Mouse (Mus musculus) retina, adult 2 months (tissue): ENCODE data around the gene Ube2s.
A peak's percentile ranks its signal among the peaks of the same experiment; 100 is the strongest.
"Not testable (repeated sequence)": the region's sequence is repeated elsewhere in the genome, so short reads cannot be mapped to it uniquely, and the experiment has no call there.

ENCODE experiments used
- DNase-seq: peaks from one replicate; pipeline ENCODE4 v3.0.0-alpha.2; 2012; ENCODE audit warnings: low read depth, low spot score

The Ube2s gene

DNA sequence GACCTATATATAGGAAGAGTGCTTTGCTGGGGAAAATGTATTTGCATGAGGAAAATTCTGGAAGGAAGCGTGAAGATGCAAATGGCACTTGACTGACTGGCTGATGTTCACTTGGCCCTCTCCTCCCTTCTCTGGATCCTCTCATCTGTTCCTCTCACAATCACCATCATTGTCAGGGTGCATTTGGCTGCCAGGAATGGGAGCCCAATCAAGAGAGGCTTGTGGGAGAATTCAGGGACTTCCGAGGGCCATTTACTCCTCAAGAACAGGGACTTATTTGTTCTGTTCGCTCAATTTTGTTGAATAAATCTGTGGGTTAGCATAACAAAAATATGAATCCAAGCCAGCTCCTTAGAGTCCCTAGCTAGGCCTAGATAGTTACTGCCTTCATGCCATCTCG is 9.3 kb upstream of the Ube2s start:
- no peak for DNase-seq

DNA sequence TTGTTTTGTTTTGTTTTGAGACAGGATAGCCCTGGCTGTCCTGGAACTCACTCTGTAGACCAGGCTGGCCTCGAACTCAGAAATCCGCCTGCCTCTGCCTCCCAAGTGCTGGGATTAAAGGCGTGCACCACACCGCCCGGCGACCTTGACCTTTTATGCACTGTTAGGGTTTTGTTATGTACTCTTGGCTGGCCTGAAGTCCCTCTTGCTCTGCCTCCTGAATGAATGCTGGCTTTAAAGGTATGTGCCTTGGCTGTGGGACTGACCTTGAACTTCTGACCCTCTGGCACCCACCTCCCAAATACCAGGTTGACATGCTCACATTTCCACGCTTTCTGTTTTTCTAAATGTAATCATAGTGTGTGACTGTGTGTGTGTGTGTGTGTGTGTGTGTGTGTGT is 8.5 kb upstream of the Ube2s start:
- DNase-seq, result not testable (repeated sequence)

DNA sequence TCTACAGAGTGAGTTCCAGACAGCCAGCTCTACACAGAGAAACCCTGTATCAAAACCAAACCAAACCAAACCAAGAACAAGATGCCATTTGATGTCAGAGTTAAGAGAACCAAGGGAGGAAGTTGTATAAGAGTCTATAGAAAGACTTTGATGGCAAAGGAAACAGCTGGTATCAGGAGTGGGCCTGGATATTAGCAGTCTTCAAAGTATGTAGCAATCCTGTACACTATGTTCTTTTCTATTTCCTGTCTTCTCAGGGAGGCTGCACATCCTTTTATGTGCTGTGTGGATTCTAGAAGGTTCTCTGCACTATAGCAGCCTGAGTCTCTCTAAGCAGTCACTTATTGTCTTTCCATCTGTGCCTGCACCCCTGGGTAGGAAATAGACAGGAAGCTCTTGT is 4.2 kb upstream of the Ube2s start:
- DNase-seq, result no peak

DNA sequence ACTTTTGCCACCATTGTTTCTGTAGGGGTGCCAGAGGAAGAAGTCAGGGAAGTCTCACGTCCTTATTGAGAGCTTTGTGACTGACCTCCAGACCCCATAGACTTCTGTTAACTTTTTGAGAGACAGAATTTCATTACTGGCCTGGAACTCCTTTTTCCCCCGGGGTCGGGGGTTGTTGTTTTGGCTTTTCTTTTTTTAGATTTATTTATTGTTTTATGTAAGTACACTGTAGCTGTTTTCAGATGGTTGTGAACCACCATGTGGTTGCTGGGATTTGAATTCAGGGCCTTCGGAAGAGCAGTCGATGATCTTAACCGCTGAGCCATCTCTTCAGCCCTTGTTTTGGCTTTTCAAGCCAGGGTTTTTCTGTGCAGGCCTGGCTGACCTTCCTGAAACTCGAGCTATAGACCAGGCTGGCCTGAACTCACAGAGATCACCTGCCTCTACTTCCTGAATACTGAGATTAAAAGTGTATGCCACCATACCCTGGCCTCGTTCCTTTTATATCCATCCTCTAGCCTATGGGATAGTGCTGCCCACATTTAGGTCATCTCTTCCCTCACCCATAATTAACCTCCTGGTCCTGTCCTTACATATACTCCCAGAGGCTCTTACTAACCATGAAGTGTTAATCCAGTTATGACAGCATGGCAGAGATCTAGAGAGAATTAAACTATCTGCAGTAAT is 858 bp upstream of the Ube2s start:
- DNase-seq, result no peak

DNA sequence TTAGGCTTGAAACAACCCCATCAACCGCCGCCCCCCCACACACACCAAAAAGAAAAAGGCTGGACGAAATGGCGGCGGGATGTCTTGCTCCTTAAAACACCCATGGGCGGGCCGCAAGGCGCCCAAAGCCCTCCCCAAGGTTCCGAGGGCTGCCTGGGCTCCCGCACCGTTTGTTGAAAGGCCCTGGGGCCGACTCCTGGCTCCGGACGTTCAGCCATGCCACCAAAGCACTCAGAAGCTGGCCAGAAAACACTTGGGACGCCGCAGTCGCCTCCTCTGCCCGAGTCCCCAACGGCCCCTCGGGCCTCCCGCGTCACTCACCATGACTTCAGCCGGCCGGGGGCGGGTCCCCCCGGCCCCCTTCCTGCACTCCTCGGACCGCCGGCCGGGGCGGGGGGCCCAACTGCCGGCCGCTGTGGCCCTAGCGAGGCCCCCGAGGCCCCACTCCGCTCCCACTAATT is 518 bp downstream of the Ube2s start:
- DNase-seq, result no peak

DNA sequence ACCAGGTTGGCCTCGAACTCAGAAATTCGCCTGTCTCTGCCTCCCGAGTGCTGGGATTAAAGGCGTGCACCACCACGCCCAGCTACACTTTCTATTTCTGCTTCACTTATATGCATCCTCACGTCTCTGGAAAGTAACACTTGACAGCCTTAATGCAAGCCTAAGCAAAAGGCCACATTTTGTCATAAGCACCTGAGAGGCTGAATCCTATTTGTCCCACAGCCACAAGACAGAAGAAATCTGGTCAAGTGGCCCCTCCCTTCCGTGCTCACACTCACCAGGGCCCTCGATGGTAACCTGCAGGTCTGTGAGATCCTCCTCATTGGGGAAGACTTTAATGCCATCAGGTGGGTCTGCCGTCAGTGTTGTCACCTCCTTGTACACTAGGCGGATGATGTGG is 1.3 kb downstream of the Ube2s start:
- not testable (repeated sequence) for DNase-seq

DNA sequence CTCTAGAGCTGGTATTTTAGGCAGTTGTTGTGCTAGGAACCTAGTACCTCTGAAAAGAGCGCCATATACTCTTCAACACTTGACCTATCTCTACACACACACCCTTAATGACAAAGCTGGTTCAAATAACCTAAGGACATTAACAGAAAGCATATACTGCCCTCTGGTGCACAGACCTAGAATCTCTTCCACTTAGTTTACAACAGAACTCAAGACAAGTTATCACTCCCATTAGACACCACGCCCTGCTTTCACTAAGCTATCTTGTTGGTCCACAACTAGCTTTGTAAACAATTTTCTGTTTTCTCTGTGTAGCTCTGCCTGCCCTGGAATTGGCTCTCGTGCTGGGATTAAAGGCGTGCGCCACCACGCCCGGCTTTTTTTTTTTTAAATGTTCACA is 5.7 kb downstream of the Ube2s start:
- DNase-seq, result no peak

DNA sequence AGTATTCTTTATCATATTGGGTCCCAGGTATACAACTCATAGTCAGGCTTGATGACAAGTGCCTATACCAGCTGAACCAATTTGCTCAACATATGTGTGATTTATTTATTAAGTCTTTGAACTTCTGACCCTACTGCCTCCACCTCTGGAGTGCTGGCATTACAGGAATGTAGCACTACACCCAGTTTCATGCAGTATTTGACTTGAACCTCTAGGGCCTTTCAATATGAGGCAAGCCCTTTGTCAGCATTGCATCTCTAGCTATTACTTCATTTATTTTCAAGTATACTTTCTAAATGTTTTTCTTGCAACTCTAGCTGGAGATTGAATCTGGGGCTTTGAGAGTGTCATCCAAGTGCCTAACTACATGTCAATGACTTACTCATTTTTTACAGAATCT is 10.1 kb downstream of the Ube2s start:
- DNase-seq, result no peak

DNA sequence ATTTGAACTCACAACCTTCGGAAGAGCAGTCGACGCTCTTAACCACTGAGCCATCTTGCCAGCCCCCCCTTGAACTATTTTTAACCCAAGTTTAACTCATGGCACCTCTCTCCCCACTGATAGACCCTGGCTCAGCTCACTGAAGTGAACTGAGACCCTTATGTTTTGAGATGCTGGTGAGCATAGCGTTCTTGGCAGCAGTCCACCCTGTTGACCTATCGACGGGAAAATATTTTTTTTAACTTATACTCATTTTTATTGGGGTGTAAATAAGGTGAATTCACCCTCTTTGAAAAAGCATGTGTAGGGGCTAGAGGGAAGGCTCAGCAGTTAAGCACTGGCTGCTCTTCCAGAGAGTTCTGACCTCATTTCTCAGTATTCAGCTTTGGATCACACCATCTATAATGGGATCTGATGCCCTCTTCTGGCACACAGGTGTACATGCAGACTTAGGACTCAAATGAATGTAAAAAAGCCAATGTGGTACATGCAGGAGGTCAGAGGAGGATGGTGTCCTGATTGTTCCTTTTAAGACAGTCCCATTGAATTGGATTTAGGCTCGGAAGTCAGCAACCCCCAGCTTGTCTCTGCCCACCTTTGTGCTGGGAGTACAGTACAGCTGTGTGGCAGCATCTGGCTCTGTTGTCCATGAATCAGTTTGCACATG is 16.5 kb downstream of the Ube2s start:
- DNase-seq, result no peak

DNA sequence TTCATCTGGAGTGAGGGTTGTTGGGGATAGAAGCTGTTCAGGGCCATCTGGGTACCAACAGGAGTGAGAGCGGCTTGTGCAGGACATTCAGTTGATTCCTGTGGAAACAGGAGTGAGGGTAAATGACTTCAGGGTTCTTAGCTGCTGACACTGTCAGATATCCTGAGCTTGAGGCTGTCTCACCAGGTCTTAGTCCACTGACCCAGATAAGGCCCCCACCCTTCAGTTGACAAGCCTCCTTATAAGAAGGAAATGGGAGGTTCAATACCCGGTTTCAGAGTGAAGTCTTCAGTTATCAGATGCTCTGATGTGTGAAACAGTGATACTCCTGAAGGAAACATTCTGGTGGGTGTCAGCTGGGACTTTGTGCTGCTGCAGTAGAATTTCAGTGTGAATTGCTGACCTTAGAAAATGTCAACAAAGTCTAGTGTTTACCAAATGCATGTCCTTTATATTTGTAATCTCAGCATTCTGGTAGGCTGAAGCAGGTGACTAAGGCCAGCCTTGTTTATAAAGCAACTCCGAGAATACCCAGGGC is 17.7 kb downstream of the Ube2s start:
- DNase-seq, result no peak

DNA sequence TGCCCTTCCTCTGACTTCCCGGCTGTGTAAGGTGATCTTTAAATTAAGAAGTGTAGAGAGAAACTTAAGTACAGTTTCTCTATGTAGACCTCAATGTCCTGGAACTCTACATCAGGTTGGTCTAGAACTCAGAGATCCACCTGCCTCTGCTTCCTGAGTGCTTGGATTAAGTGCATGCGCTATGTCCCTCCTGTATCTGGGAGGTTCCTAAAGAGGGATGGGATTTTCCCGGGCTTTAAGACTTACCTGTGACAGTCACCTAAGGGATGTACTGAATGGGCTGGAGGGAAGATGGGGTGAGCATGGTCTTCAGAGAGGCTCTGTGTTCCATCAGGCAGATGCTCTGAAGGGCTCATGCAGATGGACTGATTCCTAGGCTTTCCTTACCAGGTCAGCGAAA is 18.7 kb downstream of the Ube2s start:
- DNase-seq, result no peak

DNA sequence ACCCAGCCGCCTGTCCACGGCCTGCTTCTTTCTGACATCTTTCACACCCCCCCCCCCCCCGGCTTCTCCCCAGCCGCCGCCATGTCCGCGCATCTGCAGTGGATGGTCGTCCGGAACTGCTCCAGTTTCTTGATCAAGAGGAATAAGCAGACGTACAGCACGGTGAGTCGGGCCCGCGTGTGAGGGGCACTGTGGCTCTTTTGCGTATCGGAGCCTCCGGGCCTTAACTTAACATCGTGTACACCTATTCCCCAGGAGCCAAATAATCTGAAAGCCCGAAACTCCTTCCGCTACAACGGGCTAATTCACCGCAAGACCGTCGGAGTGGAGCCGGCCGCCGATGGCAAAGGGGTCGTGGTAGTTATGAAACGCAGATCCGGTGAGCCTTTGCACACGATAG is 19.1 kb downstream of the Ube2s start:
- not testable (repeated sequence) for DNase-seq

DNA sequence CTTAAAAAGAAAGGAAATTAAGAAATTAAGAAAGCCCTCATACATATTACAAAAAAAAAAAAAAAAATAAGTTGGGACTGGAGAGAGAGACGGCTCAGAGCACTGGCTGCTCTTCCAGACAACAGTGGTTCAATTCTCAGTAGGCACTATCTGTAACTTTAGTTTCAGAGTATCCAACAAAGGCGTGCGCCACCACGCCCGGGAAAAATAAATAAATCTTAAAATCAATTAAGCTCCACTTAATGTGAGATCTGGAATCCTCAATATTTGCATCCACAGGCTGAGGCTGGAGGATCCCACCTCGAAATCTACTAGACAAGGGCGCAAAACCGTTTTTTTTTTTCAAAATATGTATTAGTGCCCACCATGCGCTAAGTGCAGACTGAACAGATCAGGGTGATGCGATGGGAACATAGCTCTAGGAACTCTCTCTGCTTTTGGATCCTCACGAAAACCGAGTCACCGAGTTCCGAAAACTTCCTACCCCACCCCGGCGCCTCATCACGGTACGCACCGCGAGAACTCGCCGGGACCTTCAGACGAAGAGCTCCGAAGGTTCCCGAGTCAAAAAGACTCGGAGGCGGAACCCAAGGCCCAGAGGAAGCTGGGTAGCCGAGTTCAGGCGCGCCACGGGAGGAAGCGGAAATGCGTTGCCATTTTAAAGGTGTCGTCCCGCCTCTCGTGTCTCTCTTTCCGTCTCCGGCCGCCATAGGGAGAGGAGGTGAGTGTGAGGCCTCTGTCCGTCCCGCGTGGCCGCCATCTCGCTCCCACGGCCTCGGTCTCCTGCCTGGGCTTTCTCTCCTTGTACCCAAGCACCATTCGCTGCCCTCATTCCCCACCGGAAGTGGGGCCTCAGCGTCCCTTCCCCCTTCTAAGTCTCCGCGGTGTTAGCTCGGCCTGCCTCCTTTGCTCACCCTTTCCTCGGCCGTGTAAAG is 19.8 kb downstream of the Ube2s start, which contains the start of gene Rpl28:
Rpl28 (plus strand) TSS at position 597 of the 935 bp plus-strand sequence.
- DNase-seq, result peak; percentile 91

DNA sequence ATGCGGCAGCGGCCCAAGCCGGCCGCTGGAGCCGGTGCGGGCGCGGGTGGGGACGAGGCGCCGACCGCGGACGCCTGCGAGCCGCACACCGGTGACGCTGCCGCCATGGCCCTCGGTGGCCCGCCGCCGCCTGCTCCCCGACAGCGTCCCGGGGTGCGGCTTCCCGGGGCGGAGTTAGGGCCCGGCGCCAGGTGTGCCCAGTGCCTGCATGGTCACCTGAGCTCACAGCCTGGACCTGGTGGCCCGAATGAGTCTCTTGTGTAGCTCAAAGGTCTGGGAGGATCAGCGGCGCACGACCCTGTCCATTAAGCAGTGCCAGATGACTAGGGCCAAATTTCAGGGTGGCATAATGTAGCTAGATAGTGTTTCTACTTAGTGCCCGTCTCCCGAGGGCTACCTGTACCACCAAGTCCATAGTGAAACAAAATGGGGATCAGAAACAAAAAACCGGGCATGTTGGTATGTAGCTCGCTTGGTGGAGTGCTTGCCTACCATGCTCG is 22.9 kb downstream of the Ube2s start, which contains the start of gene Tmem238:
Tmem238 (minus strand) TSS at position 221 of the 500 bp plus-strand sequence.
- no peak for DNase-seq

DNA sequence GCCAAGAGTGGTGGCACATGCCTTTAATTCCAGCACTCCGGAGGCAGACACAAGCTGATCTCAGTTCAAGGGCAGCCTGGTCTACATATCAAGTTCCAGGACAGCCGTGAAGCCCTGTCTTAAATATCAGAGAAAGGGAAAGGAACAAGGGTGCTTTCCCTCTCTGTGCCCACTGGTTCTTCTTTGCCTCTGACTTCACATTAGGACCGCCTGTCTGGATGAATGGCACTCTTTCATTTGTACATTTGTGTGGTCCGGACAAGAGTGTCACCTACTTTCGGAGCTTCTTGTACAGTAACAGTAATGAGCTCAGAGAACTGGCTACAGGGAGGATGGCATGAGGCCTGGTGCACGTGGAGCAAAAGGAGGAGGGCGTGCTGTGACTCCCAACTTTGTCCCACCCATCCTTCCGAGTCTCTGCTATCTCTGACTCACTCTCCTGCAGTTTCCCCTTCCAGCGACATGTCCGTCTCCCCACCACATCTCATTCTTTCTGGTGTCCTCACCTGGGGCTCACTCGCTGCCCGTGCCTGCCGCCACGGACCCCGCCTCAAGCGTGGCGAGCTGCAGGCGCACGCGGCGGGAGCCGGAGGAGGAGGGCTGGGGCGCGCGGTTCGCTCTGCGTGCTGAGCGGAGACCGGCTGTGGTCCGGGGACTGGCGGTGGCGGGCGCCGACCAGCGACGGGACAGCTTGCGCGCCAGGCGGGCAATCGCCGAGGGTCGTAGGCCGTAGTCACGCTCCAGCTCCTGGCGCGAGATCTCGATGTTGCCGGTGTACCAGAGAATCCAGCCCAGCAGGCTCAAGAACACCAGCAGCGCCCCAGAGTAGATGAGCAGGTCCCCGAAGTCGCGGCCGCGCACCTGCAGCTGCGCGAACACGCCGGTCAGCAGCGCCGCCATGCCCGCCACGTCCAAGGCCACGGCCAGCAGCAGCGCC is 23.6 kb downstream of the Ube2s start:
- DNase-seq, result no peak

DNA sequence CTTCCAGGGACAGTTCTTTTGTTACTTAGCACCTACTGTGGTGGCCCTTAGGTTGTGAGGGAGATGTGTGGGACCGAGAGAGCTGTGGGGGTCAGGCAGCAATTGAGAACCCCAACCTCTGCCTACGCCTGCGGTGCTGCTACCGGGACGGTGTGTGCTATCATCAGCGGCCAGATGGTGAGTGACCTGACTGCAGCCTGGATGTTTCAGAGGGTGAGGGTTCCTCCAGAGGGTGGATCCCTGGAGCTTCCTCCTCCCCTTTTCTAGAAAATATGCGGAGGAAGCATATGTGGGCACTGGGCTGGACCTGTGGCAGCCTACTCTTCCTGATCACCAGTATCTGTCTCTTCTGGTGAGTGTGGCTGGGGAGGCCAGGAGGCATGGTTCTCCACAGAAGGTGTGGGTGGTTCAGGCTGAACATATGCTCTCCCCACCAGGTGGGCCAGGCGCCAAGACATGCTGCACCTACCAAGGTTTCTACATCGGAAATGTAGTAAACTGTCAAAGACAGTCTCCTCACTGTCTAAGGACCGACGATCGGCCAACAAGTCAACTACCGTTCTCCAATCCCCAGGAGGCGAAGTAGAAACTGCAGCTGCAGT is 28.6 kb downstream of the Ube2s start:
- no peak for DNase-seq

DNA sequence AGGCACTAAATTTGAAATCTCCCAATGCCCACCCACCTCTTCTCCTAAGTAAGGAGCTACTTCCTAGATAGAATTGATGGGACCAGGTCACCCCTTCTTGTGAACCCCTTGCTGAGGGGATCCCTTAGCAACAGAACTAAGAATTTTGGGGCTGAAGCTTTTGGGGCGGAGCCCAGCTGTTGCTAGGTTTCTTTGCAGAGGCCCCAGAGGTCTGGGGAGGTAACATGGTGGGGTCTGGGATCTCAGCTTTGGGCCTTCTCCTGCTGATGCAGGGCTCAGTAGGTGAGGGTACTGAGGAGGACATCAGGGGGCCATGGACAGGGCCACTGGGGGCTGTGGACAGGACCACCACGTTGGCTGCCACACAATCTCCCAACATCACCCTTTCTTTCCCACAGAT is 29.6 kb downstream of the Ube2s start, which contains the start of the genes Il11 and Tmem190:
Il11 (minus strand) TSS at position 101 of the 400 bp plus-strand sequence.
Tmem190 (plus strand) TSS at position 179 of the 400 bp plus-strand sequence.
- no peak for DNase-seq

DNA sequence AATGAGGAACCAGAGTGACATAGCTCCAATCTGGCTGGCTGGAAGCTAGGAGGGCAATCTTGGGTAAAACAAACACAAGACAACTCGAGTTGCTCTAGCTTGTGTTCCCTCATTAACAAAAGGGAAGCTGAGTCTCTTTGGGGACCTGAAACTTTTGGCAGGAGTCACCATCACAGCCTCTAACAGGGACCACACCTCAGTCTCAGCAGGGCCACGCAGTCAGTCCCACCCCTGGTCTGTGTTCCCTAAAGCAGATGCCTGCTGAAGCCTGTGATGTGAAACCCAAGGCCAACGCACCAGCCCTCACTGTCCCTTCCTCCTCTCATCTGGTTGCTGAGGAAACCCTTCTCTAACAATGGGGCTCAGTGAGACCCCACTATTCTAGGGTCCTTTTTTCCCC is 30.3 kb downstream of the Ube2s start:
- DNase-seq, result no peak

DNA sequence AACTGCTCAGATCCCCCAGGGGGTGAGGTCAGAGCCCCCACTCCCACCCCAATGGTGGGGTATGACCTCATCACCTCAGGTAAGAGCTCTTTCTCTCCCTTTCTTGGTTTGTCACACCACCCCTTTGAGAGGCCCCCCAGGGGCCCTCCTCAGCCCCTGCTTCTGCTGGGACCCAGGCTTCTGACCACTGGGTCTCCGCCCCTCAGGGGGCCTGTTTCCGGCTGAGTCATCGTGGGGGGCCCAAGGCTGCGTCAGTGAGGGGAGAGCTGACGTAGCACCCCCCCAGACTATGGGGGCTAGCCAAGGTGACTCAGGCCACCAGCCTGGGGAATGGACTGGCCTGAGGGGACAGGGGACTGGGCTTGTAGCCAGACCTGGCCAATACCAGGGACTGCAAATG is 32.5 kb downstream of the Ube2s start:
- no peak for DNase-seq
